ENCODE assay signal across 7 mouse cellular contexts in the genomic region with DNA sequence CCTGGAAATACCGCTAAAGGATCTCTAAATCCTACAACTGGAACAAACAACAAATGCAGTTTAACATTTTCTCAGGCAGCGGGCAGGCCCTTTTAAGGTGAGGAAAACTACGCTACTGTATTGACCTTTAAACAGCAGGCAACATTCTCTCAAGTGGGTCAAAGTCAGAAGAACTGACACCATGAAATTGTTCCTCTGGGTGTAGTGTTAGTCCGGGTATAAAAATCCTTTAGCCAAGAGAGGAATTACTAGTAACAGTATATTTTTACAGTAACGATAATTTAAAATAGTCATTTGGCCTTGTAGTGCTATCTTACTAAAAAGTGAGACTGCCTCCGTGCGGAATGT. TPM values are rescaled to one million over a fixed set of nuclear protein-coding genes. Genes with fewer than 3 reads are reported as not detected.
DNase-seq lines count a peak whose midpoint lies in the region; ATAC-seq and TF ChIP-seq lines count a peak whose summit lies in the region.

No protein-coding gene starts in this region.

- dilution Hi-C loops in CH12.LX (cut with MboI; ENCODE audit: extremely low pct_ligation_motif_present, extremely low pct_unique_long_range_greater_than_20kb, low sequenced_read_pairs), result no loop called here

- DNase-seq in CH12.LX (ENCODE audit: extremely low read depth), result no peak
- DNase-seq in forebrain, postnatal 0 days, result no peak
- no peak for DNase-seq in spleen, postnatal 4 days (ENCODE audit: low spot score in 2 of 2)
- no peak for DNase-seq in left cerebral cortex, adult 9 months (ENCODE audit: low spot score in 2 of 2)
- DNase-seq in adrenal gland, adult 18-20 months (ENCODE audit: low spot score in 2 of 2), result no peak

- no peak for TF ChIP-seq RAD21 in CH12.LX (IDR thresholded peaks at IDR 0.05; ENCODE audit: low read depth, low read length)

- peak; percentile 5 for ATAC-seq in CD4-positive, CD25-positive, alpha-beta regulatory T cell, adult 4 months
- ATAC-seq in forebrain, postnatal 0 days, result no peak
- peak; percentile 10; the same call in 1 of the 2 replicates for ATAC-seq in liver, embryonic 15.5 days (ENCODE audit: insufficient read depth)

- no peak overlapping the region for H3K27ac ChIP-seq in CH12.LX (ENCODE audit: insufficient read depth, low read depth)
- H3K27ac ChIP-seq in forebrain, postnatal 0 days (ENCODE audit: low read depth, low read length), result peak overlapping the region; percentile 54
- H3K27ac ChIP-seq in liver, embryonic 15.5 days (replicated peaks), result peak overlapping the region; percentile 95

- H3K4me3 ChIP-seq in CH12.LX (replicated peaks in 1 of 3; ENCODE audit: low read depth in 2 of 3, low read length in 2 of 3, poor library complexity in 1 of 3), result peak overlapping the region in 2 of 3 experiments; percentile 73 to 94
- peak overlapping the region; percentile 79 for H3K4me3 ChIP-seq in forebrain, postnatal 0 days (ENCODE audit: low read depth, low read length)
- peak overlapping the region; percentile 89 for H3K4me3 ChIP-seq in liver, embryonic 15.5 days (replicated peaks)

- H3K79me2 ChIP-seq in CH12.LX (replicated peaks; ENCODE audit: control insufficient read depth, extremely low read depth, insufficient read depth, poor library complexity, severe bottlenecking), result peaks cover 37% of the 10 kb centered on the region

- no peaks in the 10 kb centered on the region for H3K9me3 ChIP-seq in CH12.LX (replicated peaks; ENCODE audit: low read length)
- H3K9me3 ChIP-seq in forebrain, postnatal 0 days (ENCODE audit: low read length), result no peaks in the 10 kb centered on the region
- no peaks in the 10 kb centered on the region for H3K9me3 ChIP-seq in liver, embryonic 15.5 days (replicated peaks)

- in situ Hi-C loops in CH12.LX (cut with MboI; ENCODE audit: low pct_ligation_motif_present, low pct_unique_long_range_greater_than_20kb, low sequenced_read_pairs), result no loop called here

- no peak for TF ChIP-seq EP300 in CH12.LX (IDR thresholded peaks at IDR 0.05; ENCODE audit: low read length)

- peak overlapping the region; percentile 52; the same call in 1 of the 2 replicates for H3K9ac ChIP-seq in CH12.LX (ENCODE audit: insufficient read depth, low read depth)
- no peak overlapping the region for H3K9ac ChIP-seq in forebrain, postnatal 0 days
- peak overlapping the region; percentile 97 for H3K9ac ChIP-seq in liver, embryonic 15.5 days

- peaks cover 7 to 27% of the 10 kb centered on the region in 2 experiments; a peak in 3 of 4 replicates for H3K4me1 ChIP-seq in CH12.LX (ENCODE audit: control insufficient read depth in 1 of 2, insufficient read depth in 2 of 2)
- H3K4me1 ChIP-seq in forebrain, postnatal 0 days (ENCODE audit: insufficient read depth), result peaks cover 11% of the 10 kb centered on the region
- H3K4me1 ChIP-seq in liver, embryonic 15.5 days (replicated peaks), result peaks cover 34% of the 10 kb centered on the region

- H3K36me3 ChIP-seq in CH12.LX (replicated peaks in 1 of 2; ENCODE audit: control insufficient read depth in 1 of 2, insufficient read depth in 1 of 2, low read length in 1 of 2), result peaks cover 14 to 23% of the 10 kb centered on the region in 2 experiments
- peaks cover 16% of the 10 kb centered on the region; the same call in 1 of the 2 replicates for H3K36me3 ChIP-seq in forebrain, postnatal 0 days (ENCODE audit: insufficient read depth)
- peaks cover 32% of the 10 kb centered on the region for H3K36me3 ChIP-seq in liver, embryonic 15.5 days (replicated peaks)

- H3K27me3 ChIP-seq in CH12.LX (replicated peaks), result no peaks in the 10 kb centered on the region
- no peaks in the 10 kb centered on the region for H3K27me3 ChIP-seq in forebrain, postnatal 0 days (ENCODE audit: insufficient read depth, low read length)
- H3K27me3 ChIP-seq in liver, embryonic 15.5 days, result no peaks in the 10 kb centered on the region

- 7% methylated on average over 7 of the region's 7 CpGs for WGBS in forebrain, postnatal 0 days
- 14% methylated on average over 7 of the region's 7 CpGs for WGBS in liver, embryonic 15.5 days (ENCODE audit: insufficient replicate concordance)

- H3K4me2 ChIP-seq in CH12.LX (ENCODE audit: insufficient read depth, low read depth, poor library complexity, severe bottlenecking), result 0 out of 2 replicates have a peak overlapping the region, but pooled peaks have one; percentile 25
- H3K4me2 ChIP-seq in forebrain, postnatal 0 days (ENCODE audit: low read depth), result peak overlapping the region; percentile 34
- H3K4me2 ChIP-seq in liver, embryonic 15.5 days, result peak overlapping the region; percentile 63

- TF ChIP-seq CTCF in CH12.LX (conservative IDR thresholded peaks at IDR 0.05 in 1 of 2, IDR thresholded peaks at IDR 0.05 in 1 of 2; ENCODE audit: low read depth in 2 of 2, low read length in 2 of 2), result no peak
- TF ChIP-seq CTCF in forebrain, postnatal 0 days (IDR thresholded peaks at IDR 0.05; ENCODE audit: low read depth), result peak; percentile 18; the same call in 1 of the 2 replicates

- TF ChIP-seq POLR2A in CH12.LX (IDR thresholded peaks at IDR 0.05; ENCODE audit: low read depth, low read length), result no peak

TF ChIP-seq in CH12.LX, 34 proteins besides CTCF, POLR2A, EP300 and RAD21:
- TF ChIP-seq POLR2AphosphoS2 (IDR thresholded peaks at IDR 0.05; ENCODE audit: low read depth, low read length), result no peak
- TF ChIP-seq MAFK (IDR thresholded peaks at IDR 0.05; ENCODE audit: insufficient replicate concordance, low read length), result no peak
- TF ChIP-seq ZNF384 (IDR thresholded peaks at IDR 0.05; ENCODE audit: low read depth, low read length), result no peak
- TF ChIP-seq USF1 (IDR thresholded peaks at IDR 0.05; ENCODE audit: low read depth, low read length), result no peak
- TF ChIP-seq BHLHE40 (IDR thresholded peaks at IDR 0.05; ENCODE audit: low read depth, low read length), result no peak
- TF ChIP-seq SIN3A (IDR thresholded peaks at IDR 0.05; ENCODE audit: low read length), result no peak
- no peak for TF ChIP-seq UBTF (IDR thresholded peaks at IDR 0.05; ENCODE audit: low read depth, low read length)
- TF ChIP-seq GABPA (IDR thresholded peaks at IDR 0.05; ENCODE audit: insufficient replicate concordance, low read depth, low read length), result no peak
- TF ChIP-seq MAX (IDR thresholded peaks at IDR 0.05; ENCODE audit: low read length), result no peak
- TF ChIP-seq USF2 (conservative IDR thresholded peaks at IDR 0.05; ENCODE audit: low read depth, low read length), result no peak
- TF ChIP-seq KAT2A (IDR thresholded peaks at IDR 0.05; ENCODE audit: insufficient replicate concordance, low read length), result no peak
- TF ChIP-seq ETS1 (conservative IDR thresholded peaks at IDR 0.05; ENCODE audit: low read depth, low read length), result no peak
- no peak; the same call in 1 of the 2 replicates for TF ChIP-seq CHD1 (IDR thresholded peaks at IDR 0.05; ENCODE audit: low read depth, low read length)
TF ChIP-seq in CH12.LX: peak in this region for 0.

RNA-seq across cellular contexts. Expression of gene Nusap1, which starts 24.4 kb away (rescaled TPM):
- polyA plus RNA-seq in CD4-positive, CD25-positive, alpha-beta regulatory T cell, adult 4 months (2017; shearing (Covaris generic)), result 10 to 100 TPM in 1 of 2 experiments, 1 to 10 TPM in 1; 7.6 to 15.0 TPM
- 25.0 and 29.0 TPM in 2 replicates for total RNA-seq in CH12.LX (2012; rRNA removed)
- 92.7 and 107 TPM in 2 replicates for total RNA-seq in CH12.LX (2014; rRNA removed)
- polyA plus RNA-seq in CH12.LX (2012; ENCODE audit: insufficient read length, low read depth), result 39.9 and 41.1 TPM in 2 replicates
- total RNA-seq in forebrain, postnatal 0 days (2014; rRNA removed), result 6.1 and 7.6 TPM in 2 replicates
- 8.1 and 8.6 TPM in 2 replicates for polyA plus RNA-seq in forebrain, postnatal 0 days (2015; fragmentation: Nextera tagmentation; extraction: Ambion mirVana)
- 88.1 and 94.0 TPM in 2 replicates for polyA plus RNA-seq in liver, embryonic 15.5 days (2015; fragmentation: Nextera tagmentation; extraction: Ambion mirVana)
- total RNA-seq in adrenal gland, adult 18-20 months (2021), result 1 to 10 TPM; 1.4 to 1.9 TPM

RNA-seq across cellular contexts. Expression of gene Oip5, which starts 24.5 kb away (rescaled TPM):
- polyA plus RNA-seq in CD4-positive, CD25-positive, alpha-beta regulatory T cell, adult 4 months (2017; shearing (Covaris generic)), result 1 to 10 TPM; 2.6 to 4.6 TPM
- total RNA-seq in CH12.LX (2012; rRNA removed), result 22.0 and 24.5 TPM in 2 replicates
- 49.6 and 53.6 TPM in 2 replicates for total RNA-seq in CH12.LX (2014; rRNA removed)
- 22.3 and 30.1 TPM in 2 replicates for polyA plus RNA-seq in CH12.LX (2012; ENCODE audit: insufficient read length, low read depth)
- total RNA-seq in forebrain, postnatal 0 days (2014; rRNA removed), result 2.8 and 5.4 TPM in 2 replicates
- polyA plus RNA-seq in forebrain, postnatal 0 days (2015; fragmentation: Nextera tagmentation; extraction: Ambion mirVana), result 3.1 and 4.5 TPM in 2 replicates
- 34.7 and 37.0 TPM in 2 replicates for polyA plus RNA-seq in liver, embryonic 15.5 days (2015; fragmentation: Nextera tagmentation; extraction: Ambion mirVana)
- total RNA-seq in adrenal gland, adult 18-20 months (2021), result 1 to 10 TPM in 1 of 2 experiments, under 1 TPM in 1; 0.70 to 1.1 TPM

RNA-seq across cellular contexts. Expression of gene Chp1, which starts 46.2 kb away (rescaled TPM):
- 10 to 100 TPM; 75.5 to 85.2 TPM for polyA plus RNA-seq in CD4-positive, CD25-positive, alpha-beta regulatory T cell, adult 4 months (2017; shearing (Covaris generic))
- total RNA-seq in CH12.LX (2012; rRNA removed), result 28.7 and 29.9 TPM in 2 replicates
- total RNA-seq in CH12.LX (2014; rRNA removed), result 55.9 and 62.1 TPM in 2 replicates
- polyA plus RNA-seq in CH12.LX (2012; ENCODE audit: insufficient read length, low read depth), result 41.5 and 47.9 TPM in 2 replicates
- total RNA-seq in forebrain, postnatal 0 days (2014; rRNA removed), result 53.9 and 69.8 TPM in 2 replicates
- 52.3 and 58.9 TPM in 2 replicates for polyA plus RNA-seq in forebrain, postnatal 0 days (2015; fragmentation: Nextera tagmentation; extraction: Ambion mirVana)
- polyA plus RNA-seq in liver, embryonic 15.5 days (2015; fragmentation: Nextera tagmentation; extraction: Ambion mirVana), result 56.1 and 62.6 TPM in 2 replicates
- total RNA-seq in adrenal gland, adult 18-20 months (2021), result 100 to 1,000 TPM; 306 to 408 TPM

RNA-seq across cellular contexts. Expression of gene Exd1, which starts 46.3 kb away (rescaled TPM):
- polyA plus RNA-seq in CD4-positive, CD25-positive, alpha-beta regulatory T cell, adult 4 months (2017; shearing (Covaris generic)), result under 1 TPM in 1 of 2 experiments, not detected in 1; 0.16 TPM
- total RNA-seq in CH12.LX (2012; rRNA removed) (0.08 and 0.25 TPM in 2 replicates), CH12.LX (2014; rRNA removed) (0.14 and 0.17 TPM in 2 replicates)
- polyA plus RNA-seq in CH12.LX (2012; ENCODE audit: insufficient read length, low read depth), result 0.14 and 0.39 TPM in 2 replicates
- 0.77 and 0.81 TPM in 2 replicates for total RNA-seq in forebrain, postnatal 0 days (2014; rRNA removed)
- 0.42 and 0.73 TPM in 2 replicates for polyA plus RNA-seq in forebrain, postnatal 0 days (2015; fragmentation: Nextera tagmentation; extraction: Ambion mirVana)
- 0.08 and 0.15 TPM in 2 replicates for polyA plus RNA-seq in liver, embryonic 15.5 days (2015; fragmentation: Nextera tagmentation; extraction: Ambion mirVana)
- total RNA-seq in adrenal gland, adult 18-20 months (2021), result 1 to 10 TPM; 2.5 to 2.6 TPM
